Mouse (Mus musculus) midbrain, embryonic 14.5 days (tissue): ENCODE measurements at regions not wholly inside any gene's neighbourhood (a gene's known extent, or its start where the extent isn't known, plus 50 kb on each side); places are given as distances from the start of the nearest gene placed in this dataset.

Experiments
- ATAC-seq: fragments of 200-750 bp; cut with Nextera tagmentation; 2 replicates; pipeline ENCODE4 v1.8.0; 2017; ENCODE audit warnings: moderate number of reproducible peaks, moderate library complexity; ENCODE audit not compliant: low FRiP score, low TSS enrichment
- DNase-seq: peaks from one replicate; pipeline ENCODE4 v3.0.0-alpha.2; 2015
- H3K27ac ChIP-seq: fragments of 300-500 bp; sonication (generic); replicated peaks from 2 replicates; pipeline ENCODE4 v1.5.1; 2014; ENCODE audit warnings: mild to moderate bottlenecking, low read depth, low read length, moderate library complexity
- H3K27me3 ChIP-seq: fragments of 300-500 bp; sonication (generic); 2 replicates; pipeline ENCODE4 v1.6.1; 2014; ENCODE audit warnings: low read length, control low read depth, mixed read lengths; ENCODE audit not compliant: control insufficient read depth, insufficient read depth
- H3K36me3 ChIP-seq: fragments of 300-500 bp; sonication (generic); 2 replicates; pipeline ENCODE4 v1.6.1; 2014; ENCODE audit warnings: low read length, control low read depth; ENCODE audit not compliant: control insufficient read depth, insufficient read depth
- H3K4me1 ChIP-seq: fragments of 300-500 bp; sonication (generic); 2 replicates; pipeline ENCODE4 v1.6.1; 2014; ENCODE audit warnings: mild to moderate bottlenecking, antibody characterized with exemption, low read length, control low read depth; ENCODE audit not compliant: control insufficient read depth, insufficient read depth
- H3K4me2 ChIP-seq: fragments of 300-500 bp; sonication (generic); 2 replicates; pipeline ENCODE4 v1.6.1; 2014; ENCODE audit warnings: mild to moderate bottlenecking, low read length, moderate library complexity
- H3K4me3 ChIP-seq: fragments of 300-500 bp; sonication (generic); replicated peaks from 2 replicates; pipeline ENCODE4 v1.5.1; 2014; ENCODE audit warnings: low read depth, low read length
- H3K9ac ChIP-seq: fragments of 300-500 bp; sonication (generic); replicated peaks from 2 replicates; pipeline ENCODE4 v1.6.1; 2014; ENCODE audit warnings: mild to moderate bottlenecking, low read length, moderate library complexity
- H3K9me3 ChIP-seq: fragments of 300-500 bp; sonication (generic); 2 replicates; pipeline ENCODE4 v1.6.1; 2016; ENCODE audit warnings: low read length, control low read depth, mixed read lengths; ENCODE audit not compliant: control insufficient read depth
- WGBS: fragments of 180-500 bp; shearing (Covaris S2); extraction: QIAGEN DNeasy Blood & Tissue Kit; methylation state at CpG from one replicate; pipeline ENCODE4 v1.1.7; 2014; 5-methylcytosine and 5-hydroxymethylcytosine counted together

GRCm38 (mm10) chr11:66836633-66837380, 75.0 kb upstream of the Pirt start:
- H3K9ac ChIP-seq = no peak overlapping the region
- 73% methylated on average over 2 of the region's 2 CpGs for WGBS
- no peaks in the 10 kb centered on the region for H3K36me3 ChIP-seq
- no peak for ATAC-seq
- DNase-seq = peak; percentile 31
- H3K4me1 ChIP-seq = peaks cover 5% of the 10 kb centered on the region; the same call in 1 of the 2 replicates
- H3K4me2 ChIP-seq = no peak overlapping the region
- no peak overlapping the region for H3K27ac ChIP-seq
- H3K27me3 ChIP-seq = no peaks in the 10 kb centered on the region
- no peak overlapping the region for H3K4me3 ChIP-seq
- H3K9me3 ChIP-seq = no peaks in the 10 kb centered on the region

DNA sequence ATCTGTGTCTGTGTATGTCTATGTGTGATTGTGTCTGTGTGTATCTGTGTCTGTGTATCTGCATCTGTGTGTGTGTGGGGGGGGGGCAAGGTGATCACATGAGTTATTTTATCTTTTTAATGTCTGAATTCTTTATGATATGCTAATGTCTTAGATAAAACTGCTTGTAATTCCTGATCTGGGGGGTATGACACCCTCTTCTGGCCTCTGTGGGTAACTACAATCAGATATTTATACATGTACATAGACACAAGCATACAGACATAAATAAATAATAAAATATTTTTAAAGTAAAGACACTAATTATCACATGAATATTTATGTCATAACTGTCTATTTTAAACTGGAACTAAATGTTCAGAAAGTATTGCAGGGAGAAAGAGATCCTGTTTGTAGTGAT, 66.5 kb upstream of the Pirt start:
- no peaks in the 10 kb centered on the region for H3K27me3 ChIP-seq
- no peak for ATAC-seq
- DNase-seq = no peak
- no peak overlapping the region for H3K27ac ChIP-seq
- peaks cover 7% of the 10 kb centered on the region for H3K4me1 ChIP-seq
- no peak overlapping the region for H3K4me2 ChIP-seq
- no peaks in the 10 kb centered on the region for H3K36me3 ChIP-seq
- H3K9ac ChIP-seq = no peak overlapping the region
- H3K4me3 ChIP-seq = no peak overlapping the region
- H3K9me3 ChIP-seq = no peaks in the 10 kb centered on the region

DNA sequence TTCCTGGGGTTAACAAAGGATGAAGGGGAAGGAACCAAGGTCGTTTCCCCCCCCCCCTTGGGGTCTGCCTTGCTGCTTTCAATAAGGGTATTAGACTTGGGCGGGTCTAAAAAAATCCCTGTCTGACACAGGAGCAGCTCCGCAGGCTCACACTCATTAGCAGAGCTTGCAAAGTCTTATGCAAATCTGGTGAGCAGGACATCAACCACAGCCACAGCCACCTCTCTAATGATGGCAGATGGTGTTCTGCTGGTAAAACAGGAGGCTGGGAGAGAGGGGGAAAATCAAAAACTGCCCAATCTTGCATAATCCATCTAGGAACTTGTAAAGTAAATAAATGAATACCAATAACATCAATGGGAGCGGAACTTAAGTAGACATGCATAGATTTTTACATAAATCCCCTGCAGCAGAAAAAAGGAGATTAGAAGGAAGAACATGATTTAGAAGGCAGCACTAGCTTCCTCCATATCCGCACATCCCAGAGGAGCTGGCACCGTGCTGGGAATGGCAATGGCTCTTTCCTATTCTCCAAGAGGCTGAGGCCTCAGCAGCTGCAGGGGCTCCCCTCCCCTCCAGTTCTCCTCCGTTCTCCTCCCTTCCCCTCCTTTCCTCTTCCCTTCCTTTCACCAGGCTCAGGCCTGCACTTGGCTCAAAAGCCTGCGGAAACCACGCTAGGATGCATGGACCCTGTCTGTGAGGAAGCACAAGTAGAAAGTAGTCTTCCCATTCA, 65.6 kb upstream of the Pirt start:
- H3K4me1 ChIP-seq = peaks cover 7% of the 10 kb centered on the region
- peak overlapping the region; percentile 53 for H3K27ac ChIP-seq
- no peak overlapping the region for H3K4me2 ChIP-seq
- no peaks in the 10 kb centered on the region for H3K9me3 ChIP-seq
- 4% methylated on average over 9 of the region's 9 CpGs for WGBS
- ATAC-seq = peak; percentile 86
- H3K4me3 ChIP-seq = no peak overlapping the region
- no peak overlapping the region for H3K9ac ChIP-seq
- DNase-seq = peak; percentile 78
- H3K27me3 ChIP-seq = no peaks in the 10 kb centered on the region
- H3K36me3 ChIP-seq = no peaks in the 10 kb centered on the region
